Mouse (Mus musculus) liver, embryonic 12.5 days (tissue): ENCODE data around the gene Thsd7b. TPM values are rescaled to one million over a fixed set of nuclear protein-coding genes. Genes with fewer than 3 reads are reported as not detected.

Experiments
- ATAC-seq: fragments of 200-750 bp; cut with Nextera tagmentation; 2 replicates; pipeline ENCODE4 v1.8.0; 2017; ENCODE audit warnings: moderate number of reproducible peaks, mild to moderate bottlenecking, moderate library complexity
- H3K27ac ChIP-seq: fragments of 300-500 bp; sonication (generic); 2 replicates; pipeline ENCODE4 v1.5.1; 2016; ENCODE audit warnings: mild to moderate bottlenecking
- H3K27me3 ChIP-seq: fragments of 300-500 bp; sonication (generic); replicated peaks from 2 replicates; pipeline ENCODE4 v1.6.1; 2016; ENCODE audit warnings: mild to moderate bottlenecking, moderate library complexity
- H3K36me3 ChIP-seq: fragments of 300-500 bp; sonication (generic); 2 replicates; pipeline ENCODE4 v1.6.1; 2016; ENCODE audit warnings: mild to moderate bottlenecking, moderate library complexity
- H3K4me1 ChIP-seq: fragments of 300-500 bp; sonication (generic); 2 replicates; pipeline ENCODE4 v1.6.1; 2016
- H3K4me2 ChIP-seq: fragments of 300-500 bp; sonication (generic); 2 replicates; pipeline ENCODE4 v1.6.1; 2016; ENCODE audit warnings: mild to moderate bottlenecking, moderate library complexity
- H3K4me3 ChIP-seq: fragments of 300-500 bp; sonication (generic); 2 replicates; pipeline ENCODE4 v1.5.1; 2016; ENCODE audit warnings: mild to moderate bottlenecking, moderate library complexity
- H3K9ac ChIP-seq: fragments of 300-500 bp; sonication (generic); 2 replicates; pipeline ENCODE4 v1.6.1; 2016; ENCODE audit warnings: mild to moderate bottlenecking, moderate library complexity
- H3K9me3 ChIP-seq: fragments of 300-500 bp; sonication (generic); replicated peaks from 2 replicates; pipeline ENCODE4 v1.6.1; 2016; ENCODE audit warnings: mild to moderate bottlenecking, moderate library complexity
- WGBS: fragments of 180-500 bp; shearing (Covaris S2); methylation state at CpG from one replicate; pipeline ENCODE4 v1.1.7; 2016; ENCODE audit not compliant: insufficient replicate concordance; 5-methylcytosine and 5-hydroxymethylcytosine counted together
- polyA plus RNA-seq: library from polyadenylated mRNA; unstranded; fragments of >200 nt; fragmentation: Nextera tagmentation; extraction: Ambion mirVana; gene quantifications from 2 replicates; pipeline ENCODE4 v1.2.1, GENCODE M21; 2016

Thsd7b gene
- polyA plus RNA-seq, 1 experiment from 2014 or later, result 0.26 TPM

DNA sequence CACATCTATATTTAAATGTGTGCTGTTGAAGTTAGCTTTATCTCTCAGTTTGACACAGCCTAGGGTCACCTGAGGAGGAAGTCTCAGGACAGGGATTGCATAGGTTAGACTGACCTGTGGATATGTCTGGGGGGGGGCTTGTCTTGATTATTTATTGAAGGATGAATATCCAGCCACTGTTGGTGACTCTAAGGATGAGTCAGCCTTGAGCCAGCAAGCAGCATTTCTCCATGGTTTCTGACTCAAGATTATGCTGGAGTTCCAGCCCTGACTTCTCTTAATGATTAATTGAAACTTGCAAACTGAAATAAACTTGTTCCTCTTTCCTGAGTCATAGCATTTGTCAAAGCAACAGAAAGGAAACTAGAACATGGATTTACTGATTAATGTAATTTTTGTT, 113.4 kb downstream of the Thsd7b start:
- ATAC-seq, result no peak
- Histone ChIP-seq H3K27ac (no peak overlapping the region), H3K27me3 (no peaks in the 10 kb centered on the region), H3K4me1 (no peaks in the 10 kb centered on the region), H3K4me3 (no peak overlapping the region), H3K4me2 (no peak overlapping the region), H3K9me3 (no peaks in the 10 kb centered on the region), H3K36me3 (no peaks in the 10 kb centered on the region), H3K9ac (no peak overlapping the region)

DNA sequence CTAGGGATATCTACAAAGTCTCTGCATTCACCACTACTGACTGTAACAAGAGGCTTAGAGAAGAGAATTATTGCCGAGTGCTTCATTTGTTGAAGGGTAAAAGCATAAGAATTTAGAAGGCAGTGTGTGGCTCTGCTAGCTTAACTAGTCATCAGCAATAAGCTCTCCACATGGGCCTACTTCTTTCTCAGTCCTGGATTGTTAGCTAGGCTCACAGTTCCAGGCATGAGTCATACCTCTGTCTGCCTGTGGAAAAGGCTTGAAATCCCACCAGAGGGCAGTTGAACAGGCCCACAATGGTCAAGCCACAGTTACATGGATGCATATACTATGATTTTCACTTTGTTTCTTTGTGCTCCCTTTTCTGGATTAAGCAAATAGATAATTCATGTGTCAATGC, 138.5 kb downstream of the Thsd7b start:
- Histone ChIP-seq H3K9me3 (no peaks in the 10 kb centered on the region), H3K36me3 (no peaks in the 10 kb centered on the region), H3K4me1 (no peaks in the 10 kb centered on the region), H3K27me3 (no peaks in the 10 kb centered on the region), H3K4me2 (no peak overlapping the region), H3K9ac (no peak overlapping the region), H3K4me3 (no peak overlapping the region), H3K27ac (no peak overlapping the region)
- no peak for ATAC-seq
- WGBS, result 64% methylated on average over 1 of the region's 1 CpGs

DNA sequence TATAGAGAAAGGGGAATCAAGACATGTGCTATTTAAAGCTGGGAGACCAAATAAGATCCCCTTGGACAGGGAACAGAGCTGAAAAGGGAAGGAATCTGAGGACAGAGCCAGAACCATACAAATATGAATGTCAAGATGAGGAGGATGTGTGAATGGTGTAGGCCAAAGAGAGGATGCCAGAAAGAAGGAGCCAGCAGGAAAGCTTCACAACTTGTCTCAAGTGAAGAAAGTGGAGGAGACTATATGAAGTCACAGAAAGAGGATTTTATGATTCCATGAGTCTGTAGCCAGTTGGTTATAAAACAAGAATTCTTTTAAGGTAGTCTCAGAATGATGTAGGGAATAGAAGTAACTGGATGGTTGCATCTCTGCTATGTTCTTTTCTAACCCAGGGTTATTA, 148.5 kb downstream of the Thsd7b start:
- no peaks in the 10 kb centered on the region for H3K9me3 ChIP-seq
- H3K4me2 ChIP-seq, result no peak overlapping the region
- no peak overlapping the region for H3K9ac ChIP-seq
- no peaks in the 10 kb centered on the region for H3K27me3 ChIP-seq
- H3K27ac ChIP-seq, result no peak overlapping the region
- H3K4me3 ChIP-seq, result no peak overlapping the region
- H3K36me3 ChIP-seq, result no peaks in the 10 kb centered on the region
- no peaks in the 10 kb centered on the region for H3K4me1 ChIP-seq
- ATAC-seq, result no peak

DNA sequence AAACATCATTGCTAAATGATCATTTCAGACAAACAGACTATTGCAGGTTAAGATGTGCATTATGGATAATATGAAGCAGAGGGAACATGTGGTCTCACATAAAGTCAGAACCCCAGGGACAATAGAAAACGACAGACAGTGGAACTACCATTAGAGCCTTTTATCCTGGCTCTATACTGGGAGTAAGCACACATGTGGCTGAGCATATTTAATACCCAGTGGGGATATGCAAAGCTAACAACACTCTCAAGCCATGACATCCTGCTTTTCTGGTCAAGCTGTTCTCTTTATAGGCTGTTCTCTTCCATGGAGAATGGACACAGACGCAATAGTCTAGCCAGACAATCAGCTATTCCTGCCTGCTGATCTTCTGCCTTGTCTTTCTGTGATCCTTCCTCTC, 191.3 kb downstream of the Thsd7b start:
- Histone ChIP-seq H3K27me3 (no peaks in the 10 kb centered on the region), H3K9me3 (no peaks in the 10 kb centered on the region), H3K4me3 (no peak overlapping the region), H3K4me1 (no peaks in the 10 kb centered on the region), H3K9ac (no peak overlapping the region), H3K27ac (no peak overlapping the region), H3K36me3 (no peaks in the 10 kb centered on the region), H3K4me2 (no peak overlapping the region)
- no peak for ATAC-seq
- 65% methylated on average over 2 of the region's 2 CpGs for WGBS

DNA sequence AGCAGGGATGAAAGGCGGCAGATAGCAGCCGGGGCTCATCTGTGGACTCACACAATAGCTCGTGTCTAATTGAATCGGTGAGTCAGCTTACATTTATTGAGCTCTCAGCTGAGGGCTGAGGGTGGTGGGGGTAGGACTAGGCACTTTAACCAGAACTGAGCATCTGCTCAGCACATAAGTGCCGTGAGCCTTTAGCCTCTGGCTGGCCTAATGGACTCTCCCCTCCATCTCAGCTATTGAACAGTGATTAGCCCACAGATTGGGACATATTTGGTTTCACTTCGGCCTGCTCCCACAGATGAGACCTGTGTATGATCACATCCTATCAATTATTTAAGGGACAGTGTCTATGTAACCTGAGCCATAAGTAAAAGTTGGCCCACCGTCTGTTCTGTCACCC, 200.4 kb downstream of the Thsd7b start:
- no peaks in the 10 kb centered on the region for H3K27me3 ChIP-seq
- H3K9ac ChIP-seq, result no peak overlapping the region
- no peaks in the 10 kb centered on the region for H3K4me1 ChIP-seq
- no peaks in the 10 kb centered on the region for H3K36me3 ChIP-seq
- no peaks in the 10 kb centered on the region for H3K9me3 ChIP-seq
- H3K4me2 ChIP-seq, result no peak overlapping the region
- no peak overlapping the region for H3K27ac ChIP-seq
- ATAC-seq, result no peak
- no peak overlapping the region for H3K4me3 ChIP-seq
- 71% methylated on average over 7 of the region's 7 CpGs for WGBS

DNA sequence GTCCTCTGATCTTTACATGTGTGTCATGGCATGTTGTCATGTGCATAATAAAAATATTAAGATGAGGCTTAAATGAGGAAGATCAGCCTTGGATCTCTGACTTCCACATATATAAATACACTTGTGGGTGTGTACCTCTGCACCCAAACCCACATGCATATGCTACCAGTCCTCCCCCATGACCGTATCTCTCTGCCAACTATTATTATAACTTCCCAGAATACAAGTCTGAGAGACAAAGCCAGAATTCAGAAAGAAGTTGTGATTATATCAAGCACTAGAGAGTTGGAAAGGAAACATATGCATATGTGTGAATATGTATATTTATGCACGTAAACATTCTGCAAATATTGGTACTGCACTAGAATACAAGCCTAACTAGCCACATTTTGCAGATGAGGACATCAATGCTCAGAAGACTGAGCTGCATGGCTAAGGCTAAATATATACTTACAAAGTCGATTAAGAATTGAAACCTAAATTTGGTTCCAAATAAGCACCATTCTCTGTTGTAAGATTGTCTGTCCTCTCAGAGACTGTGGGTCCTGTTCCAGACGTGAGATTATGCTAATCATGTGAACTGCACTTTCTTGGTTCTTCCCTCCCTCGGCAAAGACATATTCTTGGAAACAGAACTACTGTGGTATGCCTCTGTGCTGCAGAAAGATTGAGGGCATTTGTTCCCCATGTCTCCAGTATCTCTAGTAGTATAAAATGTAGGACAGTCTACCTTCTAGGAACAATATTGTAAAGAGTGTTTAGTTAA, 211.3 kb downstream of the Thsd7b start:
- Histone ChIP-seq H3K4me3 (no peak overlapping the region), H3K4me2 (no peak overlapping the region), H3K4me1 (no peaks in the 10 kb centered on the region), H3K27ac (no peak overlapping the region), H3K9me3 (no peaks in the 10 kb centered on the region), H3K36me3 (no peaks in the 10 kb centered on the region), H3K27me3 (no peaks in the 10 kb centered on the region), H3K9ac (no peak overlapping the region)
- WGBS, result 56% methylated on average over 5 of the region's 5 CpGs
- ATAC-seq, result no peak

DNA sequence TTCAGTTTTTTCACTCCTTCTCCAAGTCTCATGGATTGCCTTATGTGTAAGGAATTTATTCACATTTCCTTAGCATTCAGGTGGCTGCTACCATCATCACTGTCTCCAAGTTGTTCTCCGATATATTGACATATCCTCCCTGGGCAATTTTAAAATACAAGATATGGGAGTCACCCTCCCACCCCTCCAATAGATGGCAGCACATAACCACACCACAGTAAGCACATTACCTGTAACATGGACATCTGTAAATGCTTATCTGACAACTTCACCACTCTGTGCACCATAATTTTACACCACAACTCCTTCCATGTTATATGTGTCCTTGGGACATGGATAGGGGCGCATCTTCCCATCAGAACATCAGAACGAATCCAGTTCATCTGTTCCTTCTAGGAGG, 218.0 kb downstream of the Thsd7b start:
- Histone ChIP-seq H3K9me3 (no peaks in the 10 kb centered on the region), H3K4me3 (no peak overlapping the region), H3K27me3 (no peaks in the 10 kb centered on the region), H3K36me3 (no peaks in the 10 kb centered on the region), H3K4me2 (no peak overlapping the region), H3K9ac (no peak overlapping the region), H3K27ac (no peak overlapping the region), H3K4me1 (no peaks in the 10 kb centered on the region)
- WGBS, result 72% methylated on average over 3 of the region's 3 CpGs
- ATAC-seq, result no peak

DNA sequence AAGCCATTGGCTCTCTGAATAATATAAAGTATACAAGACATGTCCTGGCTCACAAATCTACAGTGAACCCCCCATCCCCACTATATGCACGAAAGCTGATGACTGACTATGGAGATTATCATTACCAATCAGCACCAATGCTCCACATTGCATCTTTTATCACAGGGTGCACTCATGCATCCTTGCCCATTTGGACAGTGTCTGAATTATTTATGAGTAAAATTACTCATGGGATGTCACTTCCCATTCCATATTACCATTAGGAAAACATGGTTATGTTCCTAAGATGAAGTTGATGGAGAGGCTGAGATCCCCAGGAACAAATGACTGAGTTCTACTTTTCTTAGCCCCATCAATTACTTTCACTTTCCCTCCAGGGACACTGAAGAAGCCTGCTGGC, 220.8 kb downstream of the Thsd7b start:
- H3K27me3 ChIP-seq, result no peaks in the 10 kb centered on the region
- H3K36me3 ChIP-seq, result no peaks in the 10 kb centered on the region
- no peak for ATAC-seq
- WGBS, result 63% methylated on average over 1 of the region's 1 CpGs
- H3K4me2 ChIP-seq, result no peak overlapping the region
- H3K9ac ChIP-seq, result no peak overlapping the region
- H3K4me1 ChIP-seq, result no peaks in the 10 kb centered on the region
- no peaks in the 10 kb centered on the region for H3K9me3 ChIP-seq
- H3K4me3 ChIP-seq, result no peak overlapping the region
- no peak overlapping the region for H3K27ac ChIP-seq

DNA sequence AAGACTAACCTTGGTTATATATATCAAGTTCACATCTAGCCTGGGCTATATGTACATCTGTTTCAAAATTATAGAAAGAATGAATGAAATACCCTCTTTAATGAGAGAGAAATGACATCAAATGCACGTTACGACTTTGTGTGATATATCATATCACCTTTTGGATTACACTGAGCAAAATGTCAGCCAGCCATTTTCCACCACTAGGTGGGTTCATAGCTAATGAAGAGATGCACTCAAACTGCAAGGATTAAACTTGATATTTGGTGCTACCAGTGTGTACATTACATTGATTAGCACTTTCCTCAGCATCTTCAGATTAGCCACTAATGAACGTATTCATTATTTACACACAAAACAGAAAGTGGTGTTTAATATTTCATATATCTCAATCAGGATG, 228.6 kb downstream of the Thsd7b start:
- no peak for ATAC-seq
- no peak overlapping the region for H3K9ac ChIP-seq
- H3K4me1 ChIP-seq, result no peaks in the 10 kb centered on the region
- no peaks in the 10 kb centered on the region for H3K9me3 ChIP-seq
- WGBS, result 58% methylated on average over 3 of the region's 3 CpGs
- H3K27ac ChIP-seq, result no peak overlapping the region
- H3K27me3 ChIP-seq, result no peaks in the 10 kb centered on the region
- no peaks in the 10 kb centered on the region for H3K36me3 ChIP-seq
- H3K4me2 ChIP-seq, result no peak overlapping the region
- H3K4me3 ChIP-seq, result no peak overlapping the region

DNA sequence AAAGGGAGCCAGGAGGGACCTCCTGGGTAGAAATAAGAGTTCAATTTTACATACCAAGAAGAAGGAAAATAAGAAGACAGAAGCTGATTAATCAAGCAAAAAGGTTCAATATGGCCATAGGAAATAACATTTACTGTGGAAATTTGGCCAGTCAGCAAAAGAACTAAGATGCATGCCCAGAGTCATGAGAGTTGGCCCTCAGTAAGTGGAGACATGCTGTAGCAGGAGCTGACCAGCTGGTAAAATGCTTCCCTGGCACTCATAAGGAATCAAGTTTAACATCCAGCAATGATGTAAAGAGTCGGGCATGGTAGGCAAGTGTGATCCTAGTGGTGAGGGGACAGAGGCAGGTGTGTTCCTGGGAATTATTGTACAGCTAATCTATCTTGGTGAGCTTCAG, 243.3 kb downstream of the Thsd7b start:
- no peaks in the 10 kb centered on the region for H3K9me3 ChIP-seq
- H3K27me3 ChIP-seq, result no peaks in the 10 kb centered on the region
- WGBS, result 73% methylated on average over 1 of the region's 1 CpGs
- H3K27ac ChIP-seq, result no peak overlapping the region
- H3K9ac ChIP-seq, result no peak overlapping the region
- no peaks in the 10 kb centered on the region for H3K4me1 ChIP-seq
- no peak overlapping the region for H3K4me2 ChIP-seq
- H3K36me3 ChIP-seq, result no peaks in the 10 kb centered on the region
- no peak overlapping the region for H3K4me3 ChIP-seq
- no peak for ATAC-seq

DNA sequence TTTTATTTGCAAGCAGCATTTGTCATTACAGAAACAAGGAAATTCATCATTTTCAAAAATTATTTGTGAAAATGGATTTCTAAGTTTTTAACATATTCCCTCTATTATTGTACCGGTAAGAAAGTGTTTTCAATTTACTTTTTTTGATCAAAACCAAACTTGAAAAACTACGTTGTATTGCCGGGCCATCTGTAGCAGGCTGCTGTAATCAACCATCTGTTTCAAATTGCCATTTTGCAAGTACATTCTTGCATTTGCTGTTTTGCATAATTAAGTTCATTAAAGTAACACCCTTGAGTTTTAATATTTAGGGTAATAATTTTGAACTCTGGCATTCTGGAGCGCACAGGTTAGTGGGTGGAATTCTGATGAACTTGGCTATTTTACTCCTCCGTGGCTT, 246.6 kb downstream of the Thsd7b start:
- no peaks in the 10 kb centered on the region for H3K9me3 ChIP-seq
- no peaks in the 10 kb centered on the region for H3K4me1 ChIP-seq
- H3K36me3 ChIP-seq, result no peaks in the 10 kb centered on the region
- H3K27ac ChIP-seq, result no peak overlapping the region
- H3K27me3 ChIP-seq, result no peaks in the 10 kb centered on the region
- no peak overlapping the region for H3K9ac ChIP-seq
- no peak overlapping the region for H3K4me2 ChIP-seq
- 71% methylated on average over 5 of the region's 5 CpGs for WGBS
- no peak overlapping the region for H3K4me3 ChIP-seq
- no peak for ATAC-seq

DNA sequence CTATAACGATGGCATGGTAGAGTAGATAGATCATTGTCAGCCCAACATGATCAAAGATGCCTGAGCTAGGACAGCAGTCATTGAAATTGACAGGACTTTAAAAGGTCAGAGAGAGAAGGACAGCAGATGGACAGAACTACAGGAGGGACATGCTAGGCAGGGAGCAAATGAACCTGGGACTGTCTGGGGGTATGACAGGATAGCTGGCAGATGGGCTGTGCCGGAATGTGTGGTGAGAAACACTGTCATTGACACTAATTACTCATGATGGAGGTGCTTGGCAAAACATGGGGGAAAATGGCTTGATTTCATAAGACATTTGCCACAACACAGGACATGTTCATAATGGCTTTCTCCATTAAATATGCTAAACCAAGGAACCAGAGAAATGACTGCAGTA, 253.9 kb downstream of the Thsd7b start:
- H3K36me3 ChIP-seq, result no peaks in the 10 kb centered on the region
- no peak overlapping the region for H3K4me2 ChIP-seq
- H3K9ac ChIP-seq, result no peak overlapping the region
- no peak overlapping the region for H3K27ac ChIP-seq
- no peaks in the 10 kb centered on the region for H3K9me3 ChIP-seq
- 74% methylated on average over 2 of the region's 2 CpGs for whole genome bisulfite sequencing
- H3K4me3 ChIP-seq, result no peak overlapping the region
- H3K27me3 ChIP-seq, result no peaks in the 10 kb centered on the region
- no peaks in the 10 kb centered on the region for H3K4me1 ChIP-seq
- ATAC-seq, result no peak

DNA sequence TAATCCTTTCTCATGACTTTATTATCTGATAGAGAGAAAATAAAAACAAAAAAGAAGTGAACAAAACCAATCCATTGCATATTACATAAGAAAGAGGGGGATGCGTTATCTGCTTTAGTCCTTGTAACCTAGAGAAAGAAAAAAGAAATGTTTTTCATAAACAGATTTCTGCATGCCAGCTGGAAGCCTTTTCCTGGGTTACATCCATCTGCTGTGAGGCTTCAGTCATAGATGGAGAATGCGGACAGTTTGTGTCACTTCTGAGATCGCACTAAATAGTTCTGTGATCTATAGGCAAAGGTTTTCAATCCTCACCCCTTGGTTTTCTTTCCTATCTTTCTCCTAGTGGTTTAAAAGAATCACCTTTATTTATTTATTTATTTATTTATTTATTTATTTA, 259.1 kb downstream of the Thsd7b start:
- Histone ChIP-seq H3K27me3 (no peaks in the 10 kb centered on the region), H3K4me1 (no peaks in the 10 kb centered on the region), H3K36me3 (no peaks in the 10 kb centered on the region), H3K4me2 (no peak overlapping the region), H3K9ac (no peak overlapping the region), H3K4me3 (no peak overlapping the region), H3K9me3 (no peaks in the 10 kb centered on the region), H3K27ac (no peak overlapping the region)
- no peak for ATAC-seq
- 73% methylated on average over 3 of the region's 3 CpGs for WGBS
